Mouse (Mus musculus): Measurements from ENCODE around the gene Ogfr. TPM values are rescaled to one million over a fixed set of nuclear protein-coding genes. Genes with fewer than 3 reads are reported as not detected.

Gene Ogfr
- polyA plus RNA-seq (2017; shearing (Covaris generic)) = 89.0 TPM

DNA sequence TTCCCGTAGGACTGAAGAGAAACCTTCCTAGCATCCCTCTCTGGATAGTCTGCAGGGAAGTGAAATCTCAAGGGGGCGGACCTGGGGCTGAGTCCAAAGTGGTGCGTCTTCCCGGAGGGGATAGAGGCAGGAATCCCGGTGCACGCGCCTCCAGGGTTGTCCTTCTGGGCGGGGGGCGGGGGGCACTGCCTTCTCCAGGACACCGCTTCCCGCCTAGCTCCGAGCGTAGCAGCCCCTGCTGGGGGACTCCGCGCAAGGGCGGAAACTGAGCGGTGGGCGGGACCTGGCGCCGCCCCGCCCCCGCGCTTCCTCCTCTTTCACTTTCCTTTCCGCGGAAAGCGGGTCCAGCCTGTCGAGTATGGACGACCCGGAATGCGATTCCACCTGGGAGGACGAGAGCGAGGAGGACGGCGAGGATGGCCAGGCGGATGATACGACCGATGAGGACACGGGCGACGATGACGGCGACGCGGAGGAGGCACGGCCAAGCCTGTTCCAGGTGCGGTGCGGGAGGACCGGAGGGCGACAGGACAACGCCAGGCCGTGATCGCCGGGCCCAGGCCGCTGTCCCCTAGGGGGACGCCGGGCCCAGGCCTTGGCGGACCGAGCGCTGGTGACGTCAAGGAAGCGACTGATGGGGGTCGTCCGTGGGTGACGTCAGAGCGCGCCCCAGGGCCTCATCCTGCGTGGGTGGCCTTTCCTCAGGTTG, at the start of gene Ogfr:
TSS of gene Ogfr (plus strand) at position 123 of the 709 bp plus-strand sequence.

DNA sequence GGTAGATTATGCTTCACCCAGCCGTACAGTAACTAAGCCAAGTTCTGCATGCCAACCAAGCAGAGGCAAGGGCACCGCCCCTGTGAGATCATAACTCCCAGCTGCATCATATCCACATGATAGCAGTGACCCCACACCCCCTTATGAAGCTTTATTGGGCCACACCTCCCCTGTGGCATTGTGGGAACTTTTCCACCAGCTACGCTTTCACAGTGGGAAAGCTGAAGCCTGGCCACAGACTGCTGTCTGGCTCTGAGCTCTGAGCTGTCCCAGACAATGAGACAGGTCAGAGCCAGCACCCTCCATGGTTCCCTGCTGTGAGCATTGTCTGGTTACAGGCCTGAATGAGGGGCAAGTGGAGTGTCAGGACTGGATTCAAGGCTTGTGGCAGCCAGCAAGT, 8.0 kb upstream of the Ogfr start, which contains the start of gene Mrgbp:
TSS of gene Mrgbp (plus strand) at position 303 of the 400 bp plus-strand sequence.

DNA sequence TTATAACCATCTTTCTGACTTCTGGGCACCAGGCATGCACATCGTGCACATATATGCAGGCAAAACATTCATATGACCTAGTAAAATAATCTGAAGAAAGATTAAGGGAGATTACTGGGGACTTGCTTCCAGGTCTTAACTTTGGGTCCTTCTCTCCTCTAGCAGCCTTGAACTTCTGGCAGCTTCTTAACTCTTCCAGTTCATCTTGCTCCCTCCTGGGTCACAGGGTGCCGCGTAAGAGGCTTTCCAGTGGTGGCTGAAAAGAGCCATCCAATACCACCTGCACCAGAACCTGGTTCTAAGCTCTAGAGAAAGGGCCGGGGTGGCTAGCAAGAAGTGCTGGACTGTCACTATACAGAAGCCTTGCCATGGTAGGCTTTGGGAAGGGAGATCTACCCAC, 8.4 kb downstream of the Ogfr start, which contains the start of gene Col9a3:
TSS of gene Col9a3 (plus strand) at position 301 of the 400 bp plus-strand sequence.

DNA sequence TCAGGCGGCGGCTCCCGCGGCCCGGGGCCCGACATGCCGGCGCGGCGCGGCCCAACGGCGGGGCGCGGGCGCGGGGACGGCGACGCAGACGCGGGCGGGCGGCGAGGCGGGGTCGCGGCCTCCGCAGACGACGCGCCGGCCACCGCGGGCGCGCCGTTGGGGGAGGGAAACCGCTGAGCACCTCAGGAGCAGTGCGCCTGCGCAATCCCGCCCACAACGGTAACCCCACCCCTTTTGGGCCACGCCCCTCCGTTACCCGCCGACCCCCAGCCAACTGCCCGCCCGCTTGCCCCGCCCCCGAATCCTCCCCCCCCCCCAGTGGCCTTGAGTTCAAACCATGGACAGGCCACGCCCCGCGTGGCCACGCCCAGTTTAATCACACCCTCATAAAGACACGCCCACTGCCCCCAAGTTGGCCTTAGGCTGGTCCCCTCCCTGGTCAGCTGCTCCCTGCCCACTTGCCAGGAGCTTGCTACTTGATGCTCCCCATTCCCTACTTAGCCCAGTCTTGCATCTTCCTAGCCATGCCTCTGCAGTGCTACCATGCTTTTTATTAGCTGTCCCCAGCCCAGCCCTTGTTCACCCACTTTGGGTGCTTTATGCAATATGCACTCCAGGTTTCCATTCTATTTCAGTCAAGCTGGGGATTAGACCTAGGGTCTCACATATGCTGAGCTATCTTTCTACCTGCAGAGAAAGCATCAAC, 53.7 kb downstream of the Ogfr start, which contains the start of gene Tcfl5:
TSS of gene Tcfl5 (minus strand) at position 154 of the 706 bp plus-strand sequence.

Other genes starting within 250 kb of the Ogfr start
- 1.3 TPM for gene Slco4a1, start 133.0 kb upstream of the Ogfr start, polyA plus RNA-seq (2017; shearing (Covaris generic))
- not detected for gene Ntsr1, start 89.3 kb upstream of the Ogfr start, polyA plus RNA-seq (2017; shearing (Covaris generic))
- 51.1 TPM for gene Mrgbp, start 7.9 kb upstream of the Ogfr start, polyA plus RNA-seq (2017; shearing (Covaris generic))
- gene Col9a3, start 8.5 kb downstream of the Ogfr start, polyA plus RNA-seq (2017; shearing (Covaris generic)) = 2.3 TPM
- gene Tcfl5, start 53.5 kb downstream of the Ogfr start, polyA plus RNA-seq (2017; shearing (Covaris generic)) = not detected
- gene Dido1, start 120.8 kb downstream of the Ogfr start, polyA plus RNA-seq (2017; shearing (Covaris generic)) = 78.7 TPM
- gene Gid8, start 120.9 kb downstream of the Ogfr start, polyA plus RNA-seq (2017; shearing (Covaris generic)) = 30.5 TPM
- 81.8 TPM for gene Slc17a9, start 136.0 kb downstream of the Ogfr start, polyA plus RNA-seq (2017; shearing (Covaris generic))
- not detected for gene Bhlhe23, start 187.7 kb downstream of the Ogfr start, polyA plus RNA-seq (2017; shearing (Covaris generic))